Mouse (Mus musculus): ENCODE results near the gene Lrfn1. TPM values are rescaled to one million over a fixed set of nuclear protein-coding genes. Genes with fewer than 3 reads are reported as not detected.
A peak's percentile ranks its signal among the peaks of the same experiment; 100 is the strongest.
"Not testable (repeated sequence)": the region's sequence is repeated elsewhere in the genome, so short reads cannot be mapped to it uniquely, and the experiment has no call there.

Lrfn1 gene
- polyA plus RNA-seq, 1 experiment from 2014 or later = 1.5 TPM

DNA sequence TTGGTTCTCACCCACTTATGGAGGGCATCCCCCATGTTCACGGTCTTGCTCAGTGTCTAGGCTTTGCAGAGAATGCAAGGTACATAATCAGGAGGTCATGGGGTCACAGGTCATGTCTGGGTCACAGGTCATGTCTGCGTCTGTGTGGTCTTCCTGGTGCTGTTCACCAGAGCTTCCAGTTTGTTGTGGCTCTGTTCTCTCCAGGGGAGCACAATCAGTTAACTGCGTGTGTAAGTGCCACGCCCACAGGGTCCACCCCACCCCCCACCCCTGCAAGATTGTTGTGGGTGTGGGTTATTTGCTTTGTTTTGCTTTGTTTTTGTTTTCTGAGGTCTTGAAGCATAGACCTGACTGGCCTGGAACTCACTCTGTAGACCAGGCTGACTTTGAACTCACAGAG lies 32.4 kb downstream of the Lrfn1 start:
- Histone ChIP-seq H3K9me3 (replicated peaks) (no peaks in the 10 kb centered on the region), H3K27me3 (replicated peaks) (peaks cover 13% of the 10 kb centered on the region), H3K4me2 (no peak overlapping the region), H3K36me3 (no peaks in the 10 kb centered on the region), H3K27ac (no peak overlapping the region), H3K4me1 (peaks cover 10% of the 10 kb centered on the region), H3K4me3 (no peak overlapping the region), H3K9ac (no peak overlapping the region)
- WGBS (ENCODE audit: insufficient replicate concordance) = 37% methylated on average over 4 of the region's 4 CpGs
- no peak for ATAC-seq

DNA sequence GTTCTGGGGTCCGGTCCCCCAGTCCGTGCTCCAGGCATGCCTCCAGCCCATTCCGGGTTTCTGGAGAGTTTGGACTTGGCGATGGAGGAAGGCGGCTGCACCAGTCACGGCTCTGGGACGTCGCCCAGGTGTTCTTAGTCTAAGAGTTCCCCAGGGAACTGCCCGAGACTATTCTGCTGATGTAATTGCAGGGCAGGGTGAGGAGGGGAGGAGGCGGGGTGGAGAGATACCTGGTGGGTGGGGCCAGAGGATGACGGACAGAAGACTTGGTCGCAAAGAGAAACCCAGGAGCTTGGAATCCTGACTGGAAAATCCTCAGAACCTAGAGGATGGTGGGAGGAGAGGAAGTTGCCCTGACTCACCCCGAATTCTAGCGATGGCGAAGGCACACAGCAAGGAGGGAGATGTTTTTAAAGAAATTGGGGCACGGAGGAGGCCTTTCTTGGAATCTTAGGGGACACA lies 36.3 kb downstream of the Lrfn1 start:
- Histone ChIP-seq H3K9me3 (replicated peaks) (no peaks in the 10 kb centered on the region), H3K27me3 (replicated peaks) (peaks cover 11% of the 10 kb centered on the region), H3K27ac (no peak overlapping the region), H3K36me3 (no peaks in the 10 kb centered on the region), H3K4me1 (peaks cover 10% of the 10 kb centered on the region), H3K4me2 (peak overlapping the region; percentile 38), H3K4me3 (no peak overlapping the region), H3K9ac (no peak overlapping the region)
- WGBS (ENCODE audit: insufficient replicate concordance) = 8% methylated on average over 16 of the region's 16 CpGs
- no peak for ATAC-seq

DNA sequence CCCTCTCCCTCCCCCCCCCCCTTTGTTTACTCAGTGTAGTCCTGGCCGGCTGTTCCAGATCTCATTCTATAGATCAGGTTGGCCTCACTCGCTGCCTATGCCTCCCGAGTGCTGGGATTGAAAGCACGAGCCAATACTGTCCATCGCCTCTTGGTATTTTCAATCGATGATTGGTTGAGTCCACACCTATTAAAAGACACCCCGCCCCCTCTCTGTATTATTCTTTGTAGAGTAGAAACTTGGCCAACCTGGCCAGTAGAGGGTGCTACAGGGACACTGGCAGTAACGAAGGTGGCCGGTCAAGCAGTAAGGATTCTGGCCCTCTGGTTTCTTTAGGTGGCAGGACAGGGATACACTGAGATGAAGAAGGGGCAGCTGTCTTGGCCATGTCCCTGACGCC lies 38.6 kb downstream of the Lrfn1 start:
- ATAC-seq = no peak
- WGBS (ENCODE audit: insufficient replicate concordance) = 3% methylated on average over 10 of the region's 10 CpGs
- H3K9me3 ChIP-seq (replicated peaks) = no peaks in the 10 kb centered on the region
- H3K36me3 ChIP-seq = no peaks in the 10 kb centered on the region
- peaks cover 14% of the 10 kb centered on the region for H3K27me3 ChIP-seq (replicated peaks)
- no peak overlapping the region for H3K27ac ChIP-seq
- H3K4me1 ChIP-seq = peaks cover 6% of the 10 kb centered on the region
- H3K9ac ChIP-seq = no peak overlapping the region
- H3K4me2 ChIP-seq = peak overlapping the region; percentile 17; the same call in 1 of the 2 replicates
- H3K4me3 ChIP-seq = no peak overlapping the region

DNA sequence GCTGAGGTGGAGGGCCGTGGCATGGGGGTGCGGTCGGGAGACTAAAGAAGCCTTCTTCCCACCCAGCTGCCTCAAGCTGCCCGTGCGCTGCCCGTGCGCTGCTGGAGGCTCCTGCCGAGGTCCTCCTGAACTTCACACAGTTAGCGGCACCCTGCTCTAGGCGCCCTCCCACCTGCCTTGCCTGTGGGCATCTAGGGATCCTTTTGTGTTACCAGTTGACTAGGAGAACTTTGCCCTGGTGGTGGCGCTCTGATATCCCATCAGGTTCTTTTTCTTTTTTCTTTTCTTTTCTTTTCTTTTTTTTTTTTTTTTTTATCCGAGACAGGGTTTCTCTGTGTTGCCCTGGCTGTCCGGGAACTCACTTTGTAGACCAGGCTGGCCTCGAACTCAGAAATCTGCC lies 39.1 kb downstream of the Lrfn1 start:
- Histone ChIP-seq H3K27me3 (replicated peaks) (peaks cover 14% of the 10 kb centered on the region), H3K4me3 (no peak overlapping the region), H3K9ac (no peak overlapping the region), H3K27ac (no peak overlapping the region), H3K9me3 (replicated peaks) (no peaks in the 10 kb centered on the region), H3K36me3 (no peaks in the 10 kb centered on the region), H3K4me1 (peaks cover 6% of the 10 kb centered on the region), H3K4me2 (peak overlapping the region; percentile 17; the same call in 1 of the 2 replicates)
- ATAC-seq = no peak
- 45% methylated on average over 14 of the region's 14 CpGs for WGBS (ENCODE audit: insufficient replicate concordance)

DNA sequence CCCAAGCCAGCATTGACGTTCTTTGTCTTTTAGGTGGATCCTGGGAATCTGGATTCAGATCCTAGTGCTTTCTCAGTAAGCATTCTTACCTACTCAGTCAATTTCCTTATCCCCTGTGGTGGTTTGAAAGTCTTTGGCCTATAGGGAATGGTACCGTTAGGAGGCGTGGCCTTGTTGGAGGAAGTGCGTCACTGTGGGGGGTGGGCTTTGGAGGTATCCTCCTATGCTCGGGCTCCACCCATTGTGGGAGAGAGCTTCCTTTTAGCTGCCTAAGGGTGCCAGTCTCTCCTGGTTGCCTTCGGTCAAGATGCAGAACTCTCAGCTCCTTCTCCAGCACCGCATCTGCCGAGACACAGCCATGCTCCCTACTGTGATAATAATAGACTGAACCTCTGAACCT lies 40.5 kb downstream of the Lrfn1 start:
- Histone ChIP-seq H3K4me3 (no peak overlapping the region), H3K9me3 (replicated peaks) (no peaks in the 10 kb centered on the region), H3K4me1 (peaks cover 6% of the 10 kb centered on the region), H3K27ac (no peak overlapping the region), H3K27me3 (replicated peaks) (peaks cover 13% of the 10 kb centered on the region), H3K36me3 (no peaks in the 10 kb centered on the region), H3K4me2 (no peak overlapping the region), H3K9ac (no peak overlapping the region)
- 71% methylated on average over 8 of the region's 8 CpGs for WGBS (ENCODE audit: insufficient replicate concordance)
- no peak for ATAC-seq

GRCm38 (mm10) chr7:28495426-28495825 lies 43.6 kb downstream of the Lrfn1 start:
- WGBS (ENCODE audit: insufficient replicate concordance) = 65% methylated on average over 11 of the region's 11 CpGs

GRCm38 (mm10) chr7:28505585-28505984 lies 53.8 kb downstream of the Lrfn1 start:
- no peaks in the 10 kb centered on the region for H3K36me3 ChIP-seq

More at GRCm38 (mm10) chr7:28495426-28495825, 43.6 kb downstream of the Lrfn1 start:
- Histone ChIP-seq H3K27me3 (replicated peaks) (0 out of 2 replicates have a peak, but pooled peaks cover 3% of the 10 kb centered on the region), H3K4me3 (no peak overlapping the region), H3K4me2 (no peak overlapping the region), H3K9ac (no peak overlapping the region), H3K27ac (no peak overlapping the region), H3K9me3 (replicated peaks) (no peaks in the 10 kb centered on the region), H3K36me3 (no peaks in the 10 kb centered on the region), H3K4me1 (no peaks in the 10 kb centered on the region)
- ATAC-seq = no peak

DNA sequence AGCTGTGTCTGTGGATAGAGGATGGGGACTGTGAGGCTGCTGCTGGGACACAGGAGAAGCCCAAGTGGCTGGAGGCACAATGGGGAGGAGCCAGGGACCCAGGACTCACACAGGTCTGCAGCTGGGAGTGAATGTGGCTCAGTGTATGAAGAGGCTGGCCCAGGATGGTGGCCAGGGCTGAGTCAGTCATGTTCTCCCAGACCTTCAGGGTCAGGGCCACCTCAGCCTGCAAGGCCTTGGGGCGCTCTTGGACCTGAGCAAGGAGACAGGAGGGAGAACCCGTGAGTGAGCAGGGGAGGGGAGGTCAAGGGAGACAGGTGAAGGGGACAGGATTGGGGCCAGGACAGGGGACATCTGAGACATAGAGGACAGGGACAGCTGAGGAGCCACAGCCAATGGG lies 57.3 kb downstream of the Lrfn1 start:
- ATAC-seq; H3K27me3 ChIP-seq (replicated peaks); H3K36me3 ChIP-seq; H3K4me3 ChIP-seq; H3K9ac ChIP-seq; H3K4me2 ChIP-seq; H3K9me3 ChIP-seq (replicated peaks); H3K4me1 ChIP-seq; H3K27ac ChIP-seq: not testable (repeated sequence)
- WGBS (ENCODE audit: insufficient replicate concordance) = 67% methylated on average over 2 of the region's 2 CpGs

More at GRCm38 (mm10) chr7:28505585-28505984, 53.8 kb downstream of the Lrfn1 start:
- no peak for ATAC-seq
- Histone ChIP-seq H3K9me3 (replicated peaks) (no peaks in the 10 kb centered on the region), H3K4me3 (no peak overlapping the region), H3K9ac (no peak overlapping the region), H3K4me1 (no peaks in the 10 kb centered on the region), H3K4me2 (no peak overlapping the region), H3K27ac (no peak overlapping the region), H3K27me3 (replicated peaks) (no peaks in the 10 kb centered on the region)
- WGBS (ENCODE audit: insufficient replicate concordance) = 4% methylated on average over 5 of the region's 5 CpGs

- H3K27me3 ChIP-seq (replicated peaks); H3K27ac ChIP-seq; ATAC-seq; H3K36me3 ChIP-seq; H3K4me2 ChIP-seq; H3K4me3 ChIP-seq; H3K4me1 ChIP-seq; H3K9me3 ChIP-seq (replicated peaks); H3K9ac ChIP-seq: not testable (repeated sequence)
- 38% methylated on average over 8 of the region's 8 CpGs for WGBS (ENCODE audit: insufficient replicate concordance)
These were observed 58.7 kb downstream of the Lrfn1 start, which contains the start of gene Ifnl2 for GRCm38 (mm10) chr7:28510405-28510974. TSS of gene Ifnl2 (minus strand) at chr7:28510455.

DNA sequence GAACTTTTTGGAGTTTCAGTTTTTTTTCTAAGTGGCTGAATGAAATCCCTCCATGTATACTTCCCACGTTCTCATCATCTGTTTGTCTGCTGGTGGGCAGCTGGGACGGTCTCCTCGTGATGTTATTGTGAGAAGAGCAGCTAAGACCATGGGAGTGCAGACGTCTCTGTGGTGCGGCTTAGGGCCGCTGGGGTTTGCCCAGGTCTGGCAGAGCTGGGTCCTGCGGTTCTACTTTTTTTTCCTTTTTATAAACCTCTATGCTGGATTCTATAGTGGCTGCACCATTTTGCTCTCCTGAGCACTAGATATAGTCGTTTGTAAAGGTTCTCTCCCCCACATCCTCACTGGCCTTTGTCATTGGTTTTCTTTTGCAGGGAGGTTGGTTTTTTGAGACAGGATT lies 59.7 kb downstream of the Lrfn1 start:
- no peak for ATAC-seq
- Histone ChIP-seq H3K9ac (no peak overlapping the region), H3K4me3 (no peak overlapping the region), H3K4me1 (no peaks in the 10 kb centered on the region), H3K36me3 (no peaks in the 10 kb centered on the region), H3K27me3 (replicated peaks) (no peaks in the 10 kb centered on the region), H3K4me2 (no peak overlapping the region), H3K27ac (no peak overlapping the region), H3K9me3 (replicated peaks) (no peaks in the 10 kb centered on the region)
- 54% methylated on average over 8 of the region's 8 CpGs for WGBS (ENCODE audit: insufficient replicate concordance)

Other genes with a start within 250 kb of the Lrfn1 start
- gene Eid2, start 184.1 kb upstream of the Lrfn1 start, polyA plus RNA-seq (2016; fragmentation: Nextera tagmentation; extraction: Ambion mirVana) = 4.6 and 5.4 TPM in 2 replicates
- gene Eid2b, start 174.2 kb upstream of the Lrfn1 start, polyA plus RNA-seq (2016; fragmentation: Nextera tagmentation; extraction: Ambion mirVana) = 3.6 and 3.7 TPM in 2 replicates
- not detected in 2 replicates for gene Selenov, start 160.8 kb upstream of the Lrfn1 start, polyA plus RNA-seq (2016; fragmentation: Nextera tagmentation; extraction: Ambion mirVana)
- 0.10 and 0.31 TPM in 2 replicates for gene Dll3, start 149.7 kb upstream of the Lrfn1 start, polyA plus RNA-seq (2016; fragmentation: Nextera tagmentation; extraction: Ambion mirVana)
- gene Timm50, start 139.9 kb upstream of the Lrfn1 start, polyA plus RNA-seq (2016; fragmentation: Nextera tagmentation; extraction: Ambion mirVana) = 137 and 146 TPM in 2 replicates
- 54.0 TPM in 2 replicates for gene Supt5, start 113.2 kb upstream of the Lrfn1 start, polyA plus RNA-seq (2016; fragmentation: Nextera tagmentation; extraction: Ambion mirVana)
- gene Rps16, start 101.3 kb upstream of the Lrfn1 start, polyA plus RNA-seq (2016; fragmentation: Nextera tagmentation; extraction: Ambion mirVana) = 986 and 994 TPM in 2 replicates
- 13.7 and 14.4 TPM in 2 replicates for gene Plekhg2, start 79.4 kb upstream of the Lrfn1 start, polyA plus RNA-seq (2016; fragmentation: Nextera tagmentation; extraction: Ambion mirVana)
- gene Zfp36, start 71.7 kb upstream of the Lrfn1 start, polyA plus RNA-seq (2016; fragmentation: Nextera tagmentation; extraction: Ambion mirVana) = 7.4 and 7.5 TPM in 2 replicates
- 35.1 and 36.8 TPM in 2 replicates for gene Med29, start 59.3 kb upstream of the Lrfn1 start, polyA plus RNA-seq (2016; fragmentation: Nextera tagmentation; extraction: Ambion mirVana)
- gene Paf1, start 59.0 kb upstream of the Lrfn1 start, polyA plus RNA-seq (2016; fragmentation: Nextera tagmentation; extraction: Ambion mirVana) = 36.5 and 42.4 TPM in 2 replicates
- gene Gmfg, start 14.5 kb upstream of the Lrfn1 start, polyA plus RNA-seq (2016; fragmentation: Nextera tagmentation; extraction: Ambion mirVana) = 41.0 and 41.3 TPM in 2 replicates
- not detected in 2 replicates for gene Ifnl2, start 58.5 kb downstream of the Lrfn1 start, polyA plus RNA-seq (2016; fragmentation: Nextera tagmentation; extraction: Ambion mirVana)
- gene Ifnl3, start 70.9 kb downstream of the Lrfn1 start, polyA plus RNA-seq (2016; fragmentation: Nextera tagmentation; extraction: Ambion mirVana) = not detected in 2 replicates
- gene Sycn, start 88.9 kb downstream of the Lrfn1 start, polyA plus RNA-seq (2016; fragmentation: Nextera tagmentation; extraction: Ambion mirVana) = not detected in 2 replicates
- gene Nccrp1, start 95.3 kb downstream of the Lrfn1 start, polyA plus RNA-seq (2016; fragmentation: Nextera tagmentation; extraction: Ambion mirVana) = not detected in 2 replicates
- gene Samd4b, start 146.2 kb downstream of the Lrfn1 start, polyA plus RNA-seq (2016; fragmentation: Nextera tagmentation; extraction: Ambion mirVana) = 10.0 and 12.5 TPM in 2 replicates
- gene Pak4, start 146.2 kb downstream of the Lrfn1 start, polyA plus RNA-seq (2016; fragmentation: Nextera tagmentation; extraction: Ambion mirVana) = 24.3 and 24.6 TPM in 2 replicates
- not detected in 2 replicates for gene Acp7, start 179.4 kb downstream of the Lrfn1 start, polyA plus RNA-seq (2016; fragmentation: Nextera tagmentation; extraction: Ambion mirVana)
- gene Fbxo27, start 240.9 kb downstream of the Lrfn1 start, polyA plus RNA-seq (2016; fragmentation: Nextera tagmentation; extraction: Ambion mirVana) = 0.28 and 0.48 TPM in 2 replicates

Measured in liver, embryonic 12.5 days (tissue).